Mouse (Mus musculus) heart, embryonic 11.5 days (tissue): ENCODE data around the gene Hist1h2bh. TPM values are rescaled to one million over a fixed set of nuclear protein-coding genes. Genes with fewer than 3 reads are reported as not detected.

Experiments used
- ATAC-seq: fragments of 200-750 bp; cut with Nextera tagmentation; replicated peaks from 2 replicates; pipeline ENCODE4 v1.8.0; 2017; ENCODE audit warnings: moderate library complexity; ENCODE audit not compliant: insufficient number of reproducible peaks, low FRiP score, low TSS enrichment
- H3K27ac ChIP-seq: fragments of 300-500 bp; sonication (generic); 2 replicates; pipeline ENCODE4 v1.5.1; 2014; ENCODE audit warnings: mild to moderate bottlenecking, low read depth, low read length
- H3K27me3 ChIP-seq: fragments of 300-500 bp; sonication (generic); 2 replicates; pipeline ENCODE4 v1.6.1; 2014; ENCODE audit warnings: mild to moderate bottlenecking, low read length, mixed read lengths; ENCODE audit not compliant: control insufficient read depth, insufficient read depth
- H3K36me3 ChIP-seq: fragments of 300-500 bp; sonication (generic); 2 replicates; pipeline ENCODE4 v1.6.1; 2014; ENCODE audit warnings: mild to moderate bottlenecking, low read length, moderate library complexity, mixed read lengths; ENCODE audit not compliant: control insufficient read depth, insufficient read depth
- H3K4me1 ChIP-seq: fragments of 300-500 bp; sonication (generic); 2 replicates; pipeline ENCODE4 v1.6.1; 2014; ENCODE audit warnings: low read length; ENCODE audit not compliant: control insufficient read depth, insufficient read depth
- H3K4me2 ChIP-seq: fragments of 300-500 bp; sonication (generic); 2 replicates; pipeline ENCODE4 v1.6.1; 2014; ENCODE audit warnings: mild to moderate bottlenecking, moderate library complexity
- H3K4me3 ChIP-seq: fragments of 300-500 bp; sonication (generic); 2 replicates; pipeline ENCODE4 v1.5.1; 2014; ENCODE audit warnings: low read depth, low read length
- H3K9ac ChIP-seq: fragments of 300-500 bp; sonication (generic); 2 replicates; pipeline ENCODE4 v1.6.1; 2014; ENCODE audit warnings: mild to moderate bottlenecking, low read depth, low read length, moderate library complexity
- H3K9me3 ChIP-seq: fragments of 300-500 bp; sonication (generic); replicated peaks from 2 replicates; pipeline ENCODE4 v1.6.1; 2016; ENCODE audit warnings: low read length; ENCODE audit not compliant: control insufficient read depth
- WGBS: fragments of 180-500 bp; shearing (Covaris S2); extraction: QIAGEN DNeasy Blood & Tissue Kit; methylation state at CpG from one replicate; pipeline ENCODE4 v1.1.7; 2014; ENCODE audit not compliant: insufficient replicate concordance; 5-methylcytosine and 5-hydroxymethylcytosine counted together
- polyA plus RNA-seq: library from polyadenylated mRNA; unstranded; fragments of >200 nt; fragmentation: Nextera tagmentation; extraction: Ambion mirVana; gene quantifications from 2 replicates; pipeline ENCODE4 v1.2.1, GENCODE M21; 2014

The Hist1h2bh gene
- polyA plus RNA-seq, 1 experiment from 2014 or later, result 0.43 TPM

- WGBS, result under 1% methylated on average over 10 of the region's 10 CpGs
- Histone ChIP-seq H3K9ac (no peak overlapping the region), H3K4me2 (peak overlapping the region; percentile 68), H3K36me3 (no peaks in the 10 kb centered on the region), H3K27me3 (no peaks in the 10 kb centered on the region), H3K4me3 (peak overlapping the region; percentile 47), H3K27ac (0 out of 2 replicates have a peak overlapping the region, but pooled peaks have one; percentile 41), H3K4me1 (no peaks in the 10 kb centered on the region), H3K9me3 (no peaks in the 10 kb centered on the region)
- ATAC-seq, result peak; percentile 59
Measured at GRCm38 (mm10) chr13:23519416-23519815, 23.8 kb downstream of the Hist1h2bh start.

- ATAC-seq, result peak; percentile 71
- Histone ChIP-seq H3K4me1 (no peaks in the 10 kb centered on the region), H3K27me3 (no peaks in the 10 kb centered on the region), H3K36me3 (no peaks in the 10 kb centered on the region), H3K4me3 (peak overlapping the region; percentile 47), H3K4me2 (peak overlapping the region; percentile 68), H3K9ac (no peak overlapping the region), H3K27ac (0 out of 2 replicates have a peak overlapping the region, but pooled peaks have one; percentile 41), H3K9me3 (no peaks in the 10 kb centered on the region)
- WGBS, result 0% methylated on average over 6 of the region's 6 CpGs
Measured at GRCm38 (mm10) chr13:23518885-23519284, 24.3 kb downstream of the Hist1h2bh start.

- H3K27ac ChIP-seq, result no peak overlapping the region
- H3K9me3 ChIP-seq, result no peaks in the 10 kb centered on the region
- WGBS, result under 1% methylated on average over 6 of the region's 6 CpGs
Measured at GRCm38 (mm10) chr13:23518295-23518603, 24.9 kb downstream of the Hist1h2bh start.

GRCm38 (mm10) chr13:23517603-23518294, 25.4 kb downstream of the Hist1h2bh start:
- Histone ChIP-seq H3K27ac (peak overlapping the region; percentile 64; the same call in 1 of the 2 replicates), H3K27me3 (no peaks in the 10 kb centered on the region), H3K9ac (peak overlapping the region; percentile 64), H3K4me2 (peak overlapping the region; percentile 91), H3K4me3 (peak overlapping the region; percentile 47), H3K4me1 (no peaks in the 10 kb centered on the region), H3K36me3 (no peaks in the 10 kb centered on the region), H3K9me3 (no peaks in the 10 kb centered on the region)
- peak; percentile 84 for ATAC-seq
- under 1% methylated on average over 27 of the region's 27 CpGs for WGBS

More at GRCm38 (mm10) chr13:23518295-23518603, 24.9 kb downstream of the Hist1h2bh start:
- Histone ChIP-seq H3K9ac (peak overlapping the region; percentile 61), H3K4me2 (peak overlapping the region; percentile 91), H3K4me3 (peak overlapping the region; percentile 47), H3K36me3 (no peaks in the 10 kb centered on the region), H3K27me3 (no peaks in the 10 kb centered on the region), H3K4me1 (no peaks in the 10 kb centered on the region)
- no peak for ATAC-seq

GRCm38 (mm10) chr13:23516822-23517602, 26.2 kb downstream of the Hist1h2bh start:
- H3K27ac ChIP-seq, result peak overlapping the region; percentile 54; the same call in 1 of the 2 replicates
- H3K9ac ChIP-seq, result peak overlapping the region; percentile 54; the same call in 1 of the 2 replicates
- no peaks in the 10 kb centered on the region for H3K9me3 ChIP-seq

GRCm38 (mm10) chr13:23515826-23516620, 27.2 kb downstream of the Hist1h2bh start:
- ATAC-seq, result no peak
- Histone ChIP-seq H3K9ac (peak overlapping the region; percentile 59; the same call in 1 of the 2 replicates), H3K9me3 (no peaks in the 10 kb centered on the region), H3K27ac (no peak overlapping the region), H3K4me3 (peak overlapping the region; percentile 47), H3K4me2 (peak overlapping the region; percentile 91), H3K4me1 (no peaks in the 10 kb centered on the region), H3K27me3 (no peaks in the 10 kb centered on the region), H3K36me3 (no peaks in the 10 kb centered on the region)
- WGBS, result 47% methylated on average over 15 of the region's 15 CpGs

More at GRCm38 (mm10) chr13:23516822-23517602, 26.2 kb downstream of the Hist1h2bh start:
- Histone ChIP-seq H3K4me1 (no peaks in the 10 kb centered on the region), H3K4me2 (peak overlapping the region; percentile 91), H3K36me3 (no peaks in the 10 kb centered on the region), H3K27me3 (no peaks in the 10 kb centered on the region), H3K4me3 (peak overlapping the region; percentile 47)
- peak; percentile 67 for ATAC-seq
- WGBS, result under 1% methylated on average over 19 of the region's 19 CpGs

GRCm38 (mm10) chr13:23515281-23515680, 27.9 kb downstream of the Hist1h2bh start:
- H3K27ac ChIP-seq, result no peak overlapping the region
- H3K9me3 ChIP-seq, result no peaks in the 10 kb centered on the region
- no peak overlapping the region for H3K4me3 ChIP-seq
- WGBS, result 79% methylated on average over 5 of the region's 5 CpGs
- peaks cover 3% of the 10 kb centered on the region; the same call in 1 of the 2 replicates for H3K4me1 ChIP-seq
- H3K9ac ChIP-seq, result no peak overlapping the region
- H3K27me3 ChIP-seq, result no peaks in the 10 kb centered on the region
- ATAC-seq, result no peak
- H3K4me2 ChIP-seq, result no peak overlapping the region
- H3K36me3 ChIP-seq, result no peaks in the 10 kb centered on the region

GRCm38 (mm10) chr13:23513517-23513916, 29.7 kb downstream of the Hist1h2bh start:
- peaks cover 7% of the 10 kb centered on the region for H3K4me1 ChIP-seq
- WGBS, result 74% methylated on average over 1 of the region's 1 CpGs
- ATAC-seq, result no peak
- H3K4me3 ChIP-seq, result no peak overlapping the region
- no peak overlapping the region for H3K9ac ChIP-seq
- H3K27ac ChIP-seq, result no peak overlapping the region
- H3K9me3 ChIP-seq, result no peaks in the 10 kb centered on the region
- no peaks in the 10 kb centered on the region for H3K36me3 ChIP-seq
- H3K27me3 ChIP-seq, result no peaks in the 10 kb centered on the region
- no peak overlapping the region for H3K4me2 ChIP-seq
